15 mouse cellular contexts compared by ENCODE assay signal in genomic region chr8:72659967-72660366, GRCm38 (mm10). TPM values are rescaled to one million over a fixed set of nuclear protein-coding genes. Genes with fewer than 3 reads are reported as not detected.
DNase-seq lines count a peak whose midpoint lies in the region; TF ChIP-seq lines count a peak whose summit lies in the region.
"Had no signal": no experiment of that assay in that cellular context is flagged by ENCODE, and none has a peak within 500 bp of the region (broad histone marks: within the 10 kb centered on the region; RNA-seq: fewer than 3 reads in every experiment).

No protein-coding gene starts in this region.

- no peak overlapping the region for H3K4me3 ChIP-seq in layer of hippocampus, adult 2 months
- no peak overlapping the region for H3K4me3 ChIP-seq in bone marrow, adult 2 months (replicated peaks; ENCODE audit: control insufficient read depth, low read depth, low read length)
- H3K4me3 ChIP-seq: hindbrain, embryonic 13.5 days; limb, embryonic 12.5 days; myocyte had no signal

- WGBS in bone marrow, adult 2 months: 69% methylated on average over 2 of the region's 2 CpGs

- peak; percentile 50 for TF ChIP-seq CTCF in layer of hippocampus, adult 2 months (conservative IDR thresholded peaks at IDR 0.05)
- 0 out of 2 replicates have a peak, but pooled peaks have one; percentile 11 for TF ChIP-seq CTCF in bone marrow, adult 2 months (IDR thresholded peaks at IDR 0.05; ENCODE audit: control insufficient read depth, insufficient read depth, low read length)

- no peaks in the 10 kb centered on the region; the same call in none of the 2 replicates for H3K4me1 ChIP-seq in bone marrow, adult 2 months (ENCODE audit: control insufficient read depth, insufficient read depth, low read length)

- no peak for TF ChIP-seq POLR2A in bone marrow, adult 2 months (IDR thresholded peaks at IDR 0.05; ENCODE audit: borderline replicate concordance, control insufficient read depth, low read depth, low read length)

- no peak overlapping the region for H3K27ac ChIP-seq in layer of hippocampus, adult 2 months
- no peak overlapping the region for H3K27ac ChIP-seq in bone marrow, adult 2 months (ENCODE audit: control insufficient read depth, insufficient read depth, low read depth, low read length, poor library complexity)
- H3K27ac ChIP-seq: hindbrain, embryonic 13.5 days; limb, embryonic 12.5 days had no signal

- DNase-seq in layer of hippocampus, adult 2 months (ENCODE audit: low spot score in 2 of 2): no peak
- no peak for DNase-seq in layer of hippocampus, adult 9-11 months
- peak; percentile 54 for DNase-seq in 416B (ENCODE audit: low read depth)
- peak; percentile 14 to 32 for DNase-seq in B cell, adult 2 months
- DNase-seq in adrenal gland, postnatal 25 days: no peak
- DNase-seq in right cerebral cortex, postnatal 36 days (ENCODE audit: low spot score in 2 of 2): no peak
- DNase-seq in ovary, postnatal 36 days (ENCODE audit: low spot score): no peak
- DNase-seq: adrenal gland, postnatal 36 days; cerebellum, adult 11-12 months; kidney, postnatal 10 days; lung, embryonic 14.5 days had no signal

RNA-seq across cellular contexts. Expression of gene Nwd1, which starts 13.5 kb away (rescaled TPM):
- 10 to 100 TPM; 51.1 to 52.1 TPM for total RNA-seq in layer of hippocampus, adult 2 months (2021)
- 0.50 and 1.8 TPM in 2 replicates for polyA plus RNA-seq in bone marrow, adult 2 months (2011; ENCODE audit: insufficient read depth, insufficient read length, low replicate concordance, missing spikeins)
- total RNA-seq in adrenal gland, postnatal 25 days (2021): 0.21 and 0.33 TPM in 2 replicates
- polyA plus RNA-seq: limb, embryonic 12.5 days; lung, embryonic 14.5 days had no signal

Comparison
In these comparisons a context has a peak if more than half of its experiments do, and no peak if none do; other contexts are left out.
1. DNase-seq: peak in 416B (single experiment) and B cell, adult 2 months (2 of 2); none in layer of hippocampus, adult 2 months (0 of 2), layer of hippocampus, adult 9-11 months (single experiment), adrenal gland, postnatal 25 days (single experiment), right cerebral cortex, postnatal 36 days (0 of 2) and ovary, postnatal 36 days (single experiment).
2. RNA of gene Nwd1, which starts 13.5 kb away (total RNA-seq): 51.1 to 52.1 TPM in layer of hippocampus, adult 2 months; 0.21 to 0.33 TPM in adrenal gland, postnatal 25 days; every median in the first group is over 10 times any median in the second.